Mouse (Mus musculus) stomach, postnatal 0 days (tissue): ENCODE data around the gene Cyth4. TPM values are rescaled to one million over a fixed set of nuclear protein-coding genes. Genes with fewer than 3 reads are reported as not detected.

Experiments used
- ATAC-seq: fragments of 200-750 bp; cut with Nextera tagmentation; 2 replicates; pipeline ENCODE4 v1.8.0; 2017; ENCODE audit not compliant: low FRiP score, low TSS enrichment
- DNase-seq: peaks from one replicate; pipeline ENCODE4 v3.0.0-alpha.2; 2016; ENCODE audit warnings: low spot score
- H3K27ac ChIP-seq: fragments of 300-500 bp; sonication (generic); replicated peaks from 2 replicates; pipeline ENCODE4 v1.5.1; 2014; ENCODE audit warnings: mild to moderate bottlenecking, control low read depth
- H3K27me3 ChIP-seq: fragments of 300-500 bp; sonication (generic); 2 replicates; pipeline ENCODE4 v1.6.1; 2014; ENCODE audit warnings: low read length; ENCODE audit not compliant: control insufficient read depth, insufficient read depth
- H3K36me3 ChIP-seq: fragments of 300-500 bp; sonication (generic); 2 replicates; pipeline ENCODE4 v1.6.1; 2014; ENCODE audit warnings: low read length, mixed read lengths; ENCODE audit not compliant: control insufficient read depth, insufficient read depth
- H3K4me1 ChIP-seq: fragments of 300-500 bp; sonication (generic); replicated peaks from 2 replicates; pipeline ENCODE4 v1.6.1; 2014; ENCODE audit warnings: antibody characterized with exemption; ENCODE audit not compliant: control insufficient read depth, insufficient read depth
- H3K4me2 ChIP-seq: fragments of 300-500 bp; sonication (generic); replicated peaks from 2 replicates; pipeline ENCODE4 v1.6.1; 2014; ENCODE audit warnings: low read depth, mild to moderate bottlenecking, control low read depth, moderate library complexity
- H3K4me3 ChIP-seq: fragments of 300-500 bp; sonication (generic); 2 replicates; pipeline ENCODE4 v1.5.1; 2014; ENCODE audit warnings: low read depth, low read length, control low read depth
- H3K9ac ChIP-seq: fragments of 300-500 bp; sonication (generic); 2 replicates; pipeline ENCODE4 v1.6.1; 2014; ENCODE audit warnings: mild to moderate bottlenecking, low read length, control low read depth, mixed read lengths
- H3K9me3 ChIP-seq: fragments of 300-500 bp; sonication (generic); 2 replicates; pipeline ENCODE4 v1.6.1; 2016; ENCODE audit warnings: low read length; ENCODE audit not compliant: control insufficient read depth
- CTCF ChIP-seq: IDR thresholded peaks from 2 replicates; pipeline ENCODE4 v1.5.1; 2016; ENCODE audit warnings: antibody characterized with exemption, low read depth, mild to moderate bottlenecking, moderate library complexity
- EP300 ChIP-seq: optimal IDR thresholded peaks from 2 replicates; pipeline ENCODE3; 2016; ENCODE audit warnings: antibody characterized with exemption
- WGBS: fragments of 180-500 bp; shearing (Covaris S2); extraction: QIAGEN DNeasy Blood & Tissue Kit; methylation state at CpG from one replicate; pipeline ENCODE4 v1.1.7; 2014; 5-methylcytosine and 5-hydroxymethylcytosine counted together
- polyA plus RNA-seq: library from polyadenylated mRNA; unstranded; fragments of >200 nt; fragmentation: Nextera tagmentation; extraction: Ambion mirVana; gene quantifications from 2 replicates; pipeline ENCODE4 v1.2.1, GENCODE M21; 2015

Cyth4 gene
- polyA plus RNA-seq, 1 experiment from 2014 or later: 5.8 TPM

GRCm38 (mm10) chr15:78651169-78651568 lies 54.3 kb downstream of the Cyth4 start:
- H3K9me3 ChIP-seq: no peaks in the 10 kb centered on the region
- no peak overlapping the region for H3K4me3 ChIP-seq
- H3K36me3 ChIP-seq: no peaks in the 10 kb centered on the region
- no peak overlapping the region for H3K27ac ChIP-seq
- H3K4me1 ChIP-seq: no peaks in the 10 kb centered on the region
- H3K27me3 ChIP-seq: no peaks in the 10 kb centered on the region
- no peak overlapping the region for H3K9ac ChIP-seq
- 38% methylated on average over 4 of the region's 4 CpGs for WGBS
- H3K4me2 ChIP-seq: no peak overlapping the region
- ATAC-seq (no peak), DNase-seq (no peak)
- TF ChIP-seq CTCF (no peak), EP300 (no peak)

DNA sequence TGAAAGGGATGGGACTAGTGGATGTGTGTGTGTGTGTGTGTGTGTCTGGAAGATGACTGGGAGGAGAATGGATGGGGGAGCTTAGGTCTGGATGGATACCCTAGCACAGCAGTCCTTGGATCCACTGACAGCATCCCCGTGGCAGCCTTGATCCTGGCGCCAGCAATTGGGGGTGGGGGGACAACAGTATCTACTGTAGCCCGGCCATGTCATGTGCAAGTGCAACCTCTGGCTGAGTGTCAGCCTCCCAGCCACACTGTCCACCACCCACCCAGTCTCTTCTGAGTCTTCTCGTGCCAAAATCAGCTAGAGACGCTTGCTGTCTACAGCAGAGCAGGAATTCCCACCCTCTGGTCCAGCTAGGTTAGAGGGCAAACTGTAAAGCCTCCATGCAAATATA lies 67.4 kb downstream of the Cyth4 start:
- Histone ChIP-seq H3K27me3 (no peaks in the 10 kb centered on the region), H3K9ac (no peak overlapping the region), H3K36me3 (no peaks in the 10 kb centered on the region), H3K4me3 (no peak overlapping the region), H3K4me2 (no peak overlapping the region), H3K9me3 (no peaks in the 10 kb centered on the region), H3K4me1 (no peaks in the 10 kb centered on the region), H3K27ac (no peak overlapping the region)
- no peak for TF ChIP-seq CTCF
- no peak for TF ChIP-seq EP300
- ATAC-seq (no peak), DNase-seq (no peak)
- WGBS: 53% methylated on average over 5 of the region's 5 CpGs

DNA sequence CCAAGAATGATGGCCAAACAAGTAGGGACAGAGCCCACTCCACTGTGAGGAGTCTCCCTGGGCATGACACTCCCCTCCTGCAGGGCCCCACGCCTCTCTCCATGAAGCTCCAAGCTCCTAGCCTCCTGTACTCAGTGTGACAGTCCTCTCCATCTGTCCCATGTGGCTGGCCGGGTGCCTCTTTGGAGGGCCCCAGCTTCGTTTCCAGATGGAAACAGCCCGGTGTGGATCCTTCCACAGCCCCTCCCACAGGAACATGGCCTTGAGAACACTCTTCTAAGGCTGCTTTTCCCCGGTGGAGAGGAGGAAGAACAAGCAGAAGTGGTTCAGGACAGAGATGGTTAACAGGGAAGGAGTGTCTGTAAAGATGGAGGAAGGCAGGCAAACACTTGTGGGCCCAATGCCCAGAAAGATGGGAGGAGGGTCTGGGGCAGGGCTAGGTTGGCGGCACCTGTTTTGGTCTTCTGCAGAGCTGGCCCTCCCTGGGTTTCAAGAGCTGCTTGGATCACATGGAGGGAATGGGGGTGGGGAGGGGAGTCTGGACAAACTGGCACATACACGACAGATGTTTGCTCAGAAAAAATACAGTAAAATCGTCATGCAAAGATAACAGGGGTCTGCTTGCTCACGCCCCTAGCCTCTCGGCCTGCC lies 72.5 kb downstream of the Cyth4 start:
- Histone ChIP-seq H3K9ac (no peak overlapping the region), H3K4me1 (no peaks in the 10 kb centered on the region), H3K27ac (no peak overlapping the region), H3K36me3 (no peaks in the 10 kb centered on the region), H3K27me3 (no peaks in the 10 kb centered on the region; the same call in 1 of the 2 replicates), H3K4me3 (no peak overlapping the region), H3K9me3 (no peaks in the 10 kb centered on the region), H3K4me2 (no peak overlapping the region)
- DNase-seq: peak; percentile 37
- TF ChIP-seq CTCF (no peak), EP300 (no peak)
- 38% methylated on average over 10 of the region's 10 CpGs for WGBS
- ATAC-seq: no peak

DNA sequence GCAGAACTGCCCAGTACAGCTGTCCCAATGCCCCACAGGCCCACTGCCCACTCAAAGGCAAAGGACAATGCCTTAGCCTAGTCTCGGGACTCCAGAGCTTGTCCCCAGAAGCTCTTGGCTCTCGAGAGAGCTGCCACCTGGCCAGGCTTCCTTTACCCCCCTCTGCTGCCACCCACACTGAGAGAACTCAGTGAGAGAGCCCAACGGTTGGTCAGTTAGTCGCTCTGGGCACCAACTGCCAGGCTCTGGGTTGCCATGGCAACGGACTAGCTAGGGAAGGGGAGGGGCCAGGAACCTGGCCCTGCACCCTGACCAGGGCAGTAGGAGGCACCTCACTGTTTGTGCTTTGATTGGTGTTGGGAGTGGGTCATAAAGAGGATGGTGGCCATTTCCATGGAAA lies 73.5 kb downstream of the Cyth4 start:
- Histone ChIP-seq H3K27ac (no peak overlapping the region), H3K9ac (no peak overlapping the region), H3K27me3 (no peaks in the 10 kb centered on the region; the same call in 1 of the 2 replicates), H3K4me2 (no peak overlapping the region), H3K4me3 (no peak overlapping the region), H3K9me3 (no peaks in the 10 kb centered on the region), H3K36me3 (no peaks in the 10 kb centered on the region), H3K4me1 (no peaks in the 10 kb centered on the region)
- DNase-seq: peak; percentile 22
- ATAC-seq: no peak
- 31% methylated on average over 5 of the region's 5 CpGs for WGBS
- TF ChIP-seq CTCF: no peak
- no peak for TF ChIP-seq EP300

Other genes with a start within 250 kb of the Cyth4 start
- not detected in 2 replicates for gene Tex33, start 201.1 kb upstream of the Cyth4 start, polyA plus RNA-seq
- gene Tst, start 191.1 kb upstream of the Cyth4 start, polyA plus RNA-seq: 153 and 177 TPM in 2 replicates
- gene Mpst, start 190.6 kb upstream of the Cyth4 start, polyA plus RNA-seq: 5.6 and 5.7 TPM in 2 replicates
- 25.9 and 26.2 TPM in 2 replicates for gene Kctd17, start 168.5 kb upstream of the Cyth4 start, polyA plus RNA-seq
- 0.48 and 0.50 TPM in 2 replicates for gene Tmprss6, start 128.4 kb upstream of the Cyth4 start, polyA plus RNA-seq
- 0.24 and 0.30 TPM in 2 replicates for gene Il2rb, start 101.8 kb upstream of the Cyth4 start, polyA plus RNA-seq
- gene C1qtnf6, start 65.6 kb upstream of the Cyth4 start, polyA plus RNA-seq: 20.2 and 24.6 TPM in 2 replicates
- 0.02 and 0.08 TPM in 2 replicates for gene Sstr3, start 52.4 kb upstream of the Cyth4 start, polyA plus RNA-seq
- 6.4 and 8.0 TPM in 2 replicates for gene Rac2, start 24.3 kb upstream of the Cyth4 start, polyA plus RNA-seq
- 0.06 and 0.11 TPM in 2 replicates for gene Elfn2, start 121.7 kb downstream of the Cyth4 start, polyA plus RNA-seq
- 5.6 and 7.2 TPM in 2 replicates for gene Mfng, start 176.4 kb downstream of the Cyth4 start, polyA plus RNA-seq
- 2.4 and 2.8 TPM in 2 replicates for gene Card10, start 206.0 kb downstream of the Cyth4 start, polyA plus RNA-seq
- gene Cdc42ep1, start 245.6 kb downstream of the Cyth4 start, polyA plus RNA-seq: 37.7 and 45.4 TPM in 2 replicates